Mouse (Mus musculus) ovary, postnatal 10 days (tissue): Measurements from ENCODE around the gene Arfgef2.

Experiments used
- DNase-seq: peaks from one replicate; pipeline ENCODE4 v3.0.0; 2022; ENCODE audit warnings: low spot score

The Arfgef2 gene

GRCm38 (mm10) chr2:166805250-166806172, at the start of gene Arfgef2:
Gene Arfgef2, plus strand, starts transcription at chr2:166805588.
- peak; percentile 51 for DNase-seq

- DNase-seq: no peak
These were observed 47.4 kb upstream of the Arfgef2 start for GRCm38 (mm10) chr2:166757969-166758368.

DNA sequence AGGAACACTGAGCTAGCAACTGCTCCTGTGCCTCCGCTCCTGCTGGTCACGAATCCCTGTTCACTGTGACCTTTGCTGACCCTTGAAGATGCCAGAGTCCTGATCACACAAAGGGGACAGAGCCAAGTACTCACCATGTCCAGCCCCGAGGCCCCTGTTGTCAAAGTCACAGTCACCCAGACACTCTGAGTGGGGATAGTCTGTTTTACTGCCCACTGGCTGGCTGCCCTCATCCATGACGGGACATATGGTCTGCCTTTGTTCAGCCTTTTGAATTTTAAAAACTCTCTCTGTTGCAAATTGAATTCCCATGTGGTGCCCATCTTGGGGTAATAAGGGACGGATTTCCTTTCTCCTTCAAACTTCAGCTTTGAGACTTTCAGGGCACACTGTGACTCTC, 41.3 kb upstream of the Arfgef2 start:
- DNase-seq: no peak

DNA sequence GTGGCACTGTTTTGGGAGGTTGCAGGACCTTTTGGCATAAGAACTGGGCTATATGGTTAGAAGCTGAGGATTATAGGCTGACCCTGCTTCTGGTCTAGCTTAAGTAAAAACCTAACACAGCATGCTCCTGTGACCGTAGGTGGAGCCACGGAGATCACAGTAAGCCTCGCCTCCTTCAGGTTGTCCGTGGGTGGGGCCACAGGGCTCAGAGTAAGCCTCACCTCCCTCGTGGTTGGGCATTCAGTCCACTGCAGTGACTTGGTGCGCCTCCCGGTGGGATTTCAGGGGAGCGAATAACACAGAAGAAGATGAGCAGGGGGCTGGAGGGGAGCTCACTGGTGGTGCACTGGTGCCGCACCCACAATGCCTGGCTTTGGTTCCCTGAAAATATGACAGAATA, 37.8 kb upstream of the Arfgef2 start:
- DNase-seq: no peak

GRCm38 (mm10) chr2:166771396-166771795, 34.0 kb upstream of the Arfgef2 start:
- no peak for DNase-seq

- no peak for DNase-seq
These were observed 31.8 kb upstream of the Arfgef2 start for GRCm38 (mm10) chr2:166773587-166773986.

DNA sequence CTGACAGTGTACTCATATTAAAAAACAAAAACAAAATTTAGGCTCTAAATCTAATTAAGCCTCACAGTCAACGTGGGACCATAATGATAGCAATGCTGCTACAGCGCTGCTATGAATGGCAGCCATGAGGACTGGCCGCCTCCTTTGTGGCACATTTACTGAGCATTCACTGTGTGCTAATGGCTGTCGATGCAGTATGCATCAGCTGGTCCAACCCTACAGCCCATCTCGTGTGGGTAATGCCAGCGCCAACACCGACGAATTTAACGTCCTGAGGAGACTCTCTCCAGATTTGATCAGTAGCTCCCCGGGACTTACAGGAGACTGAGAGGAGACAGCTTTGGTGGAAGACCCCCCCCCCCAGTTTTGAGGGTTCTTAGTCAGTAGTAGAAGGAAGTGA, 31.1 kb upstream of the Arfgef2 start:
- no peak for DNase-seq

DNA sequence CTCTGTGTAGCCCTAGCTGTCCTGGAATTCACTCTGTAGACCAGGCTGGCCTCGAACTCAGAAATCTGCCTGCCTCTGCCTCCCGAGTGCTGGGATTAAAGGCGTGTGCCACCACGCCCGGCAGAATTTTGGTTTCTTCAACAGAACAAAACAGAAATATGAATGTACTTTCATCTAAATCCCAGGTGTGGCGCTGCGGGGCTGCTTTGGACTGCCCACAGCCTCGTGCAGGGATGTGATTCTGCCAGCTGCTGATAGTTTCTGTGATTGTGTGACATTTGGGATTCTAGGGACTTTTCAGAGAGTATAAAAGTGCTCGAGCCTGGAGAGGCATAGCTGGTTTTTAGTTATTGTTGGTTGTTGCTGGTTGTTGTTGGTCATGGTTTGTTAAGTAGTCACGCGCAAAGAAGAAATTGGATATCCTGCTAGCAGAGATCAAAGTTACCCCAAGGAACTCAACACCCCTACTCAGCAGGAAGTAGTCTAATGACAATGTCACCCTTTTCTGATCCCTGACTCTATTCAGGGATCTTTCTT, 30.0 kb upstream of the Arfgef2 start:
- no peak for DNase-seq

GRCm38 (mm10) chr2:166776272-166776671, 29.1 kb upstream of the Arfgef2 start:
- no peak for DNase-seq

DNA sequence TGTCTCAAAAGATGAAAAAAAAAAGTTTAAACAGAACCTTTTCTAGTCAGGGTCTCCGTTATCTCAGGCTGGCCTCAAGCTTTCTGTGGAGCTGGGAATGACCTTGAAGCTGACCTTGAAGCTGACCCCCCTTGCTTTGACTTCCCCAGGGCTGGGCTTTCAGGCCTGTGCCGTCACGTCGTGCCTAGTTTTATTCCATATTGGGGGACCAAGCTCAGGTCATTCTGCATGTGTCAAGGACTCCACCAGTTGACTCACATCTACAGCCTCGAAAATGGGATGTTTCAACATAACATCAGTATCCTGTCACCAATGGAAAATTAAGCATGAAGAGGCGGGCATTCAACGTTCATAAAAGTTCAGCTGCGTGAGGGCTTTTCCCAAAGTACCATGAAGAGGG, 25.4 kb upstream of the Arfgef2 start:
- DNase-seq: no peak

- peak; percentile 66 for DNase-seq
These were observed 24.3 kb upstream of the Arfgef2 start for GRCm38 (mm10) chr2:166780980-166781578.

GRCm38 (mm10) chr2:166784376-166784775, 21.0 kb upstream of the Arfgef2 start:
- DNase-seq: no peak

DNA sequence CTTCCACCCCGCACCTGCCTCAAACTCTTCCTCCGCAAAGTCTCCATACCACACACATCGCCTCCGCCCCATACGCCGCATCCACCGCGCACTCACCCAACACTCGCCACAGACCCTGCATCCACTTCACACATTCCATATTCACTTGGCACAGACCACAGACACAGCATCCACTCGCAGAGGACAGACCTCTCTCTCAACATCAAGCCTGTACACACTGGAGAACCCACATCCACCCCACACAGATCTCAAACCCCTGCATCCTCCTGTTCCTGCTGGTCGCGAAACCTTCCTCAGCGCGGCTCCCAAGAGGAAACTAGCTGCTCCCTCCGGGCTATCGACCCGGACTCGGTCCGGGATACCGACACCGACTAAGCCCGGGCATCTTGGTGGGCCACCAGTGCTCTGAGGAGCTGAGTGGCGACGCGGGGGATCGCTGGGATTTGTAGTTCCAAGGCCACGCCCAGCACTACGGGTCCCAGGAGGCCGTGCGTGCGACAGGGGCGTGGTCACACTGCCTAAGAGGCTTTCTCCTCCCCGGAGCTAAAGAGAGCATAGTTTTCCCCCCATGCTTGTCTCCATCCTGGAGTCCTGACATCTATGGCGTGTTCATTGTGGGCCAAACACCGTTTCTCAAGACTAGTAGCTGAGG, 18.9 kb upstream of the Arfgef2 start:
- DNase-seq: peak; percentile 54

GRCm38 (mm10) chr2:166791738-166792137, 13.7 kb upstream of the Arfgef2 start:
- DNase-seq: no peak

- no peak for DNase-seq
These were observed 13.0 kb upstream of the Arfgef2 start, which contains the start of gene Trp53rkb for GRCm38 (mm10) chr2:166792355-166792754. Gene Trp53rkb, plus strand, starts transcription at chr2:166792531.

- DNase-seq: peak; percentile 73
These were observed 11.7 kb upstream of the Arfgef2 start for GRCm38 (mm10) chr2:166793542-166794214.

DNA sequence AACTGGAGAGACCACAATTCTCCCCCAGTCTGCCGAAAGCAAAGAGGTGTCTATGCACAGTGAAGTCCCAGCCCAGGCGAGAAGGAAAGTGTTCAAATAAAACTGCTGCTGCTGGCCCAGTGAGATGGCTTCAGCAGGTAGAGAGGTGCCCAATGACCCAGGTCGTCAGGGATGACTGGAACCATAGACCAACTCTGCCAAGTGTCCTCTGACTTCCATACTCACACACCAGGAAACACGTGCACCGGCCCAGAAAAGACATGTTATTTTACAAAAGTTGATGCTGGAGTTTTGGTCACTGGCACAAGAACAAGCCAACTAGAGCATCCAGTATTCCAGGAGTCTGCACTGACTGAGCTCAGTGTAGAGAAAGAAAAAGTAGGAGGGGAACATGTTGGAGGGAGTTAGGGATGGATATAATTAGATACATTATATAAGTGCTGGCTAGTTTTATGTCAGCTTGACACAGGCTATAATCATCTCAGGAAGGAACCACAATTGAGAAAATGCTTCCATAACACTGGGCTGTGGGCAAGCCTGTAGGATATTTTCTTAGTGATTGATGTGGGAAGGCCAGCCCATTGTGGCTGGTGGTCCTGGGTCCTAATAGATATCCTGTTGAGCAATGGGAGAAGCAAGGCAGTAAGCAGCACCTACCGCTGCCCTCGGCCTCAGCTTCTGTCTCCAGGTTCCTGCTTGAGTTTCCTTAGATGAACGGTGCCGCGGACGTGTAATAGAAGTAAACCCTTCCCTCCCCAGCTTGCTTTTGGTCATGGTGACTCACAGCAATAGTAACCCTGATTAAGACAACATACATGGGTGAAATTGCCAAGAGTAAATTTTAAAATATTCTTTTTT, 5.5 kb upstream of the Arfgef2 start:
- no peak for DNase-seq

DNA sequence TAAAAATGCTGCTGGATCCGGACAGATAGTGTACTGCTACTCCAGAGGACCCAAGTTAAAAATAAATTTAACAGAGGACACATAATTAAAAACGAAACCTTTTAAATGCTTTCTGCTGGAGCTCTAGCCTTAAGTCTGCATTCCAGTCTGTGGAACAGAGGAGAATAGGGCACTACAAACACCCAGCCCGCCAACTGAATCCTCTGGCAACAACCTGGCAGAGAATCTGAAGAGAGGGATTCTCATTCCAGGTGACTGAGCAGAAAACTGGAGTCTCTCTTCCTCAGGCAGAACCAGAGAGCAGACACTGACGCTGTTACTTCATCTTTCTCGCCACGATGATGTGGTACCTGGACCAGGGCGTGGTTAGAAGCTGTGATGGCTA, 4.9 kb upstream of the Arfgef2 start:
- no peak for DNase-seq

DNA sequence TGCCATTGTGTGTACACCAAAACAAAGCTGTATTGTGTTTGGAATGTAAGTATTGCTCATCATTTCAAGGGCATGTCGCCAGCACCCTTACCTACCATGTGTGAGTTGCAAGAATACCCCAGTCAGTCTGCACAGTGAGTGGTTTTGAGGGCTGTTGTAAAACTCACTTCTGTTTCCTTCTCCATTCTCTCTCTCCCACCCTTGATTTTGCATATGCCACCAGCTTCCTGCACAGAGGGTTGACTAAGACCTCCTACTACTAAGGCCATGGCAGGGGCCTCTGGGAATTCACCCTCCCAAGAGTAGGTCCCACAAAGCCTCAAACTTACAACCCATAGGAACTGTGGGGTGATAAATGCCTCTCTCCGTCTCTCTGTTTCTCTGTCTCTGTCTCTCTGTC, 4.0 kb upstream of the Arfgef2 start:
- no peak for DNase-seq

GRCm38 (mm10) chr2:166803298-166803697, 2.1 kb upstream of the Arfgef2 start:
- DNase-seq: no peak

DNA sequence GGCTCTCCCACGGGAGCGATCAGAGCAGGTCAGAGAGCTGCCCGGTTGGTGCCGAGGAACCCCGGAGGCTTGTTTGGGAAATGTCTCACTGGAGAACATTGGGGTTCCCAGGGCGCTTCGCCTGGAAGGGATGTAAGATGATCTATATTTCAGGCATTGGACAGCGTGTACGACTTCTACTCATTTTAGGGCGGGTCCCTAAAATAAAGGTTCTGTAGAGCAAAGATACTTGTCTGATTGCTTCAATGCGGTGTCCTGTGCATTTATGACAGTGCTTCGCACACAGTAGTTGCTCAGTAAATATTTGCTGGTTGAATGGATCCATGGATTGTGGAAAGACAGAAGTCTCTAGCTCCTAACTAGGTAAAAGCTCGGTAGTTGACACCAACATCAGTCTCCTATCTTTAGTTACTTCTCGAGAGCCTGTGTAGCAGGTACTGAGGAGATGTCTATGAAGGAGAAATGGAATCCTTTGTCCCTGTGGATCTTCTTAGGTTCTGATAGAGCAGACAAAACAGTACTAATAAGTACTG, 851 bp downstream of the Arfgef2 start:
- no peak for DNase-seq
